Mouse (Mus musculus): ENCODE measurements at regions not wholly inside any gene's neighbourhood (a gene's known extent, or its start where the extent isn't known, plus 50 kb on each side); places are given as distances from the start of the nearest gene placed in this dataset.

DNA sequence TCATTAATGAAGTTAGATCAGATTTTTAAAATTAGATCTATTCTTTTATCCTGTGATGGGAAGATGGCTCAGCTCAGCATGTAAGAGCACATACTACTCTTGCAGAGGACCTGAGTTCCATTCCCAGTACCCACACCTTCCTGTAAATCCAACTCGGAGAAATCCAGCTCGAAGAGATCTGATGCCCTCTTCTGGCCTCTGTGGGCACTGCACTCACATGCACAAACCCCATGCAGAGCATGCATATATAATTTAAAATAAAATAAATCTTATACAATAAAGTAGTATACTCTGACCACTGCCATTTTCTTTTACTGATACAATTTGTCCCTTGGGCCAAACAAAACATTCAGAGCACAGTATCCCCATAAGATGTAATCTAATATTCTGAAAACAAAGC, 245.2 kb downstream of the Prdm2 start:
- no peak for DNase-seq (ENCODE audit: low spot score)

- DNase-seq (ENCODE audit: low spot score): no peak
Measured at GRCm38 (mm10) chr4:142956832-142957429, 255.9 kb downstream of the Prdm2 start.

DNA sequence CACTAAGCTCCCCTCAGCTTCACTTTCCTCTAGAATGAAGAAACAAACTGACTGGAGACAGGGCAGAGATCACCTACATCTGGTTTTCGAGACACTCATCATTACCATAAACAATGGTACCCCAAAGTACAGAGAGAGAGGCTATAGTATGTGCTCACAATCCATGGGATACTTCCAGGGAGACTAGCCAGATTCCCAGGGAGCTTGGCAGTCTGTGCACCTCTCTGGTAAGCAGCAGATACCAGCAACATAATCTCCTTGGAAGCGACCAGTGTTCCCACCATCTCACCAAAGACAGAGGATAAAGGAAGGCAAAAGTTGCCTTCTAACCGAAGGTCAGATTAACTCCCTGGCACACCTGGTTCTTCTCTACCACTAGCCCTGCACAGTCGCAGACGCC, 256.4 kb downstream of the Prdm2 start:
- DNase-seq (ENCODE audit: low spot score): no peak

- DNase-seq (ENCODE audit: low spot score): no peak
Measured at GRCm38 (mm10) chr4:142953724-142954123, 259.1 kb downstream of the Prdm2 start.

GRCm38 (mm10) chr4:142952879-142953278, 259.9 kb downstream of the Prdm2 start:
- DNase-seq (ENCODE audit: low spot score): no peak

DNA sequence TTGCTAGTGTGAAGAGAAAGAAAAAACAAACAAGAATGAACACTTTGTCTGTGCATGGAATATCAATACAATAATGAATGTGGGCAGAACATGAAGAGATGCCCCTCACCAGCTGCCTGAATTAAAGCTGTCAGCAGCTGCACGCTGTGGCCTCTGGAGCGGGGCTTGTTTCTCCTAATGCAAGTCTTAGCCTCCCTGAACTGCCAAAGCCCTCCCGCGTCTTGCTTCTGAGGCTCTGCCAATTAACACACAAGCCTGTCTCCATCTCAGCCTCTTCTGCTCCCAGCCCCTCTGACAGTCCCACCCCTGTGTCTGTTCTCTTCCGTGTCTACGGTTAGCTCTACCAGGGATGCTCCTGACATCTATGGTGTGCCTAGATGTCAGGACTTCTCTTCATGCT, 265.1 kb downstream of the Prdm2 start:
- DNase-seq (ENCODE audit: low spot score): no peak

DNA sequence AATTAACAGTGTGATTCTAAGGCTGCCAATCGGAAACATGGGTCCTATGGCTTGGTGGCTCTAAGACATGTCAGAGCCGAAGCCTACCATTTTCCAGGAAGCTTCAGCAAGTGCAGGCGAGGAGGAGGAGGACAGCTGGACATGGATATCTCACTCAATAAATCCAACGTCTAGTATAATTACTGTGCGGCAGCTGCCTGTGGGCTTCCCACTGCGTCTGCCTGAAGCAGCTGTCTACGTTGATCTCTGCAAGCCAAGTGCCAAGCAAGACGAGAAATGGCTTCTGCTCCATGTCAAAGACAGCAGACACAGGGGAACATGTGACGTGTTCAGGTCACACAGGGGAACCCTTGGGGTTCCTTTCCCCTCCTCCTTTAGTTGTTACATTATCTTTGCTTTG, 279.2 kb downstream of the Prdm2 start:
- DNase-seq (ENCODE audit: low spot score): no peak

GRCm38 (mm10) chr4:142929245-142929644, 283.6 kb downstream of the Prdm2 start:
- DNase-seq (ENCODE audit: low spot score): no peak

DNA sequence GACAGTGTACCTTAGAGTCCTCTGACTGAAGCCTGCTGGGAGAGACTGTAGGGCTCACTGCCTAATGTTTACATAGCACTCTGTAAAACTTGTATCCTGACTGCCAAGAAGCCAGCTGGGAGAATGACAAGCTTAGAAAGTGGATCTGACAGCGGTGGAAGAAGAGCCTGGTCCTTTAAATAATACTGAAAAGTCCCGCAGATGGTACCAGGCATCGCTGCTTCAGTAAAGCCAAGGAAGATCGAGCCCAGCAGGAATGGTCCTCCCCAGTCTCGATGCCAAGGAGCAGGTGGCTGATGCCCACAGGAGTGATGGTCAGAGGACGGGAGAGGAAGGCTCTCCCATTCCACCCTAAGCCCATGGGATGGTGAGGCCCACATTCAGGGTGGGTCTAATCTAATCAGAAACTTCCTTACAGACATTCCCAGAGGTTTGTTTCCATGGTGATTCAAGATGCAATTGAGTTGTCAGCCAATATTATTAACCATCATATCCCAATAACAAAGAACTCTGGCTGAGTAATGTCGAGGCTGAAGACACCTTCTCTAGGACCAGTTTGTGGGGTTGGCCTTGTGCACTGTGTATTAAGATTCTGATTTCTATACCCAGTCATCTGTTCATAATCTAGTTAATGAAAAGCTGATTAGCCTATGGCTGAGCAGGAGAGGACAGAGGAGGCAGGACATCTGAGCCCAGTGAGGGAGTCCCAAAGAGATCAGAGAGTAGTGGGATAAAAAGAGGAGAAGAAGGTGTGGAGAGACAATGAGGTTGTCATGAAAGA, 285.3 kb downstream of the Prdm2 start:
- no peak for DNase-seq (ENCODE audit: low spot score)

DNA sequence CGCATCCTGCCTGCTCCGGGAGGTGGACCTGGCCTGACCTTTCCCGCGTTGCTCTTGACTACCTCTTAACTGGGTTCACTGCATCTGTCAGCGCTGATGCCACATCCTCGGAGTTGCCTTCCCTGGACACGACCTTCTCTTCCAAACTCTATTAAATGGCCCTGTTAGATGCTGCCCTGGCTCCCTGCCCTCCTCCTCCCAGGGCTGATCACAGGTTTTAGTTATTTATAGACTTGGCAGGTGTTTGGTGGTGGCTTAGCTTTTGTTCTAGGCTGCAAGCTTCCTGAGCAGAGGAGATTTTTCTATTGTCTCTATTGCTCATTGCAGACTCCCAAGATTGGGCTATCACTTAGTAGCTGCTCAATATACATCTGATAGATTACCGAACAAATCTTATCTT, 287.7 kb downstream of the Prdm2 start:
- DNase-seq (ENCODE audit: low spot score): no peak

GRCm38 (mm10) chr4:142909355-142909947, 303.3 kb downstream of the Prdm2 start:
- no peak for DNase-seq (ENCODE audit: low spot score)

- no peak for DNase-seq (ENCODE audit: low spot score)
Measured at GRCm38 (mm10) chr4:142908782-142909181, 304.0 kb downstream of the Prdm2 start.

DNA sequence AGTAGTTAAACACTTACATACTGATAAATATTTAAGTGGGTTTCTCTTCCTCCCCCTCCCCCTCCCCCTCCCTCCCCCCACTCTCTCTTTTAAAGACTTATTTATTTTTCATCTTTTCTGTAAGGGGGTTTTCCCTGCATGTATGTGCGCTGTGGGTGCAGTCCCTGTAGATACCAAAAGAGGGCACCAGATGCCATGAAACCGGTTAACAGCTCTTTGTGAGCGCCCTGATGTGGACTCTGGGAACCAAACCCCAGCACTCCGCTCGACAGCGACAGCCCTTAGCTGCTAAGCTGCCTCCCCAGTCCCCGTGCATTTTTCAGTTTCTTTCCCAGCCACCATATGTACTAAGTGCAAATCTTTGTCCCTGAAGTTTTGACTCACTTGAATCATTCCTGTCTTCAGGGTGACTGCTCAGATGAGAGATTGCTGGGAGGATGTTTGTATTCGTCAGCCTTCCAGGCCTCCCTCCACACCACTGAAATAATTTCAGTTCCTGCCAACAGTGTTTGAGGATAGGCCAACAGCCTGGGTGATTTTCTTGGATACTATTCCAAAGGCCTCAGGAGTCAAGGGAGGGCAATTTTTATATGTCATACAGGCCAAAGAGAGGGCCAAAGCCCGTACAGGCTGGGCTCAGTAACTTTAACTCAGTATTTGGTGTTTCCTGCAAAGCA, 309.3 kb downstream of the Prdm2 start:
- no peak for DNase-seq (ENCODE audit: low spot score)

GRCm38 (mm10) chr4:142900792-142901191, 312.0 kb downstream of the Prdm2 start:
- no peak for DNase-seq (ENCODE audit: low spot score)

DNA sequence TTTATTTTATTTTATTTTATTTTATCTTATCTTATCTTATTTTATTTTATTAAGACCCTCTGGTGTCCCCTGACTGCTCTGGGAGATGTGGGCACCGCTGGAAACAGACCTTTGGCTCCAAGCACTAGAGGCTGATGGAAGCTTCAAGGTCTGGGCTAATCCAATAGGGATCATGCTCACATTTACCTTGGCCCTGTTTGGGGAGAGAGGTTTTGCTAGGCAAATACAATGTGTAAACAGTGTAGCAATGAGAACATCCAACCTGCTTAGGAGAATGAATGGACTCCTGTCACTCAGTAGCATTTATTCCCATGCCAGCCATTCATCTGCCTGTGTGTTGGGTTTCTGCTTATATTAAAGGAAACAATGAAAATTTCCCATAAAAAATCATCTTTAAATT, 313.8 kb downstream of the Prdm2 start:
- DNase-seq (ENCODE audit: low spot score): no peak

DNA sequence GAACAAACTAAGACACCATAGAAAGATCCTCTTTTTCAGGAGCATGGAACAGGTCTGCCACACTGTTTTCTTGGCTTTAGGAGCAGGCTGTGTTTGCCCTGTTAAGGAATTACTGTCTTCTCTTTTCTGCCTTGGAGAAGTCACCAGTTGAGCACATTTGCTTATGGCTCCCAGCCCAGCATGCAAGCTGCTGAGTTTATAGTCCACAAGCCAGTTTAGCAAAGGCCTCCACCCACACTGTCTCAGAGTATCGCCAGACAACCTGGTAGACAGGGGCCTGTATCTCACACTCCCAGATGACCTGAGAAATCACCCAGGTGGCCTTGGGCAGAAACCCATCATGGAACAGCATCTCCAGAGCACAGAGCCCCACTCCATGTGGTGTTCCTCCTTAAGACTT, 322.1 kb downstream of the Prdm2 start:
- DNase-seq (ENCODE audit: low spot score): no peak

GRCm38 (mm10) chr4:142888891-142889290, 323.9 kb downstream of the Prdm2 start:
- DNase-seq (ENCODE audit: low spot score): no peak

DNA sequence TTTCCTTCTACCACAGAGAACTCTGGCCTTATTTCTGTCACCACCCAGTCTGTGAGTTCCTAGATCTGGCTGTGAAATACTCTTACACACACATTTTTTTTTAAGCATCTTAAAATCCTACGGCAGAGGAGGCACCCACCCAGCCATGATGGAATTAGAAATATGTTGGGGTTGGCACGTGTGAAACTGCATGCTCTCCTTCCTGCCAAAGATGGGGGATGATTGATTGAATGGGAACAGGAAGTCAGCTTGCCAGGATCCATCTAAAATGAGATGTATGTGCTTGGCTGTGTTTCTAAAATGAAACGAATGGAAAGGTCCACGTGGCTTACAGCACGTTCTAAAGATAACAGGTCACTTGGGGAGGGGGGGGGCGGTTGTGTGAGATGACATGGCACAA, 324.9 kb downstream of the Prdm2 start:
- no peak for DNase-seq (ENCODE audit: low spot score)

- DNase-seq (ENCODE audit: low spot score): no peak
Measured at GRCm38 (mm10) chr4:142880323-142880759, 332.5 kb downstream of the Prdm2 start.

DNA sequence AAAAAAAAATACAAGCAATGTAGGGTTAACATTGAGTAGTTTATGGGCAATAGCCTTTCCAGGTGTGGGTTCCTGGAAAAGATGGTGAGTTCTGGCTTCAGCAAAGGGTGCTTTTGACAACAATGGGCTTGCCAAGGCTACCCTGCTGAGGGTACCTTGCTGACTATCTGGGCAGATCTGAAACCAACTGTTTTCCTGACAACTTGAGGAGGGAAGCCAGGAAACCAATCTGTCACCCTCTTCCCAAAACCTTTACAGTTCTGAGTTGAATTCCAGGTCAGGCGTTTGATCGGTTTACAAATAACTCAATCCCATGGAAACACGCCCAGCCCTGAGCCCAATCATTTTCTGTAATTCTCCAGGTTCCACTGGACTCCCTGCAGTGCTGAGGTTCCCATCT, 336.6 kb downstream of the Prdm2 start:
- DNase-seq (ENCODE audit: low spot score): no peak

DNA sequence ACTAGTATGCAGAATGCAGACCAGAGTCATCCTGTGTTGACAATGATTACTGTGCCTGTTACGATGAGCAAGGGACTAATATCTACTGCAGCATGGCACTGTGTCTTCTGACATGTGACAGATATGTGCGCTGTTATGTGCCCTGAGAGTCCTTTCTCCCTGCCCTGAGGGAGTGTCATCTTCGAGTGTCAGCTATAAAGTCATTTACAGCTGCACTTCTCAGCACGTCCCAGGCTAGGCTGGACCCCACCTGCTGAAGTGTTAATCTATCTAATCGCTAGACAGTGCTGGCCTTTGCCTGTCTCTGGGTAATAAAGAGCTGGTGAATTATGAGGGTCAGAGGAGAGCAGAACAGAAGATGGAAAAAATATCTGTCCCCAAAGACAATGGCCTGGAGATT, 337.7 kb downstream of the Prdm2 start:
- DNase-seq (ENCODE audit: low spot score): no peak

DNA sequence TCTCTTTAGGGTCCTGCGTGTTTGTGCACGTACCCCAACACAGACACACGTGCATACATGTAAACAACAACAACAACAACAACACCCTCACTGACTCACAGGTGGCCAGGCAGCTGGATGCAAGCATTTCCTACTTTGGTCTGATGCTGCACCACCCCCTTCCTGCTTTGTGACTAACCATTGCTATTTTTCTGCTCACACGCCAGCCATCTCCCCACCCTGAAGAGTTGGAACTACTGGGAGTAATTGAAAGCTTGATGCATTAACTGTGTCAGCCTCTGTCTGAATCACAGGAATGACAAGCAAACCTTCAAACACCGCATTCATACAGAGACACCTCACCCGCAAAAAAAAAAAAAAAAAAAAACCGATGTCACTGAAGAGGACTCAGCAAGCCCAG, 346.5 kb downstream of the Prdm2 start:
- DNase-seq (ENCODE audit: low spot score): no peak

Measured in thymus, postnatal 0 days (tissue).